Mouse (Mus musculus) liver, embryonic 11.5 days (tissue): ENCODE measurements at regions not wholly inside any gene's neighbourhood (a gene's known extent, or its start where the extent isn't known, plus 50 kb on each side); places are given as distances from the start of the nearest gene placed in this dataset.
A peak's percentile ranks its signal among the peaks of the same experiment; 100 is the strongest.

Source experiments
- ATAC-seq: fragments of 200-750 bp; cut with Nextera tagmentation; replicated peaks from 2 replicates; pipeline ENCODE4 v1.8.0; 2017; ENCODE audit warnings: moderate number of reproducible peaks, mild to moderate bottlenecking, moderate TSS enrichment, moderate library complexity; ENCODE audit not compliant: low FRiP score
- DNase-seq: peaks from one replicate; pipeline ENCODE4 v3.0.0-alpha.2; 2017; ENCODE audit warnings: low spot score
- H3K27ac ChIP-seq: fragments of 300-500 bp; sonication (generic); 2 replicates; pipeline ENCODE4 v1.5.1; 2014; ENCODE audit warnings: mild to moderate bottlenecking, low read depth, low read length, control low read depth
- H3K27me3 ChIP-seq: fragments of 300-500 bp; sonication (generic); replicated peaks from 2 replicates; pipeline ENCODE4 v1.6.1; 2014; ENCODE audit warnings: low read length, mixed read lengths; ENCODE audit not compliant: control insufficient read depth, insufficient read depth
- H3K36me3 ChIP-seq: fragments of 300-500 bp; sonication (generic); 2 replicates; pipeline ENCODE4 v1.6.1; 2014; ENCODE audit warnings: mild to moderate bottlenecking, low read length, moderate library complexity, mixed read lengths; ENCODE audit not compliant: control insufficient read depth, insufficient read depth
- H3K4me1 ChIP-seq: fragments of 300-500 bp; sonication (generic); replicated peaks from 2 replicates; pipeline ENCODE4 v1.6.1; 2014; ENCODE audit warnings: low read length, mixed read lengths; ENCODE audit not compliant: control insufficient read depth, insufficient read depth
- H3K4me2 ChIP-seq: fragments of 300-500 bp; sonication (generic); 2 replicates; pipeline ENCODE4 v1.6.1; 2014; ENCODE audit warnings: mild to moderate bottlenecking, control low read depth, moderate library complexity
- H3K4me3 ChIP-seq: fragments of 300-500 bp; sonication (generic); 2 replicates; pipeline ENCODE4 v1.5.1; 2014; ENCODE audit warnings: low read depth, low read length, control low read depth
- H3K9ac ChIP-seq: fragments of 300-500 bp; sonication (generic); 2 replicates; pipeline ENCODE4 v1.6.1; 2014; ENCODE audit warnings: low read depth, low read length, control low read depth
- H3K9me3 ChIP-seq: fragments of 300-500 bp; sonication (generic); 2 replicates; pipeline ENCODE4 v1.6.1; 2016; ENCODE audit warnings: low read length, inconsistent platforms, mixed read lengths; ENCODE audit not compliant: control insufficient read depth
- WGBS: fragments of 180-500 bp; shearing (Covaris S2); extraction: QIAGEN DNeasy Blood & Tissue Kit; methylation state at CpG from one replicate; pipeline ENCODE4 v1.1.7; 2014; 5-methylcytosine and 5-hydroxymethylcytosine counted together

- 66% methylated on average over 4 of the region's 4 CpGs for WGBS
- ATAC-seq (peak; percentile 36; the same call in 1 of the 2 replicates), DNase-seq (no peak)
- no peak overlapping the region for H3K4me3 ChIP-seq
- H3K27ac ChIP-seq = peak overlapping the region; percentile 34; the same call in 1 of the 2 replicates
- no peaks in the 10 kb centered on the region for H3K9me3 ChIP-seq
- no peaks in the 10 kb centered on the region for H3K36me3 ChIP-seq
- H3K4me1 ChIP-seq = no peaks in the 10 kb centered on the region
- no peak overlapping the region for H3K9ac ChIP-seq
- H3K4me2 ChIP-seq = no peak overlapping the region
- H3K27me3 ChIP-seq = no peaks in the 10 kb centered on the region
Observed at GRCm38 (mm10) chr8:46386553-46386952, 84.3 kb upstream of the Acsl1 start.

DNA sequence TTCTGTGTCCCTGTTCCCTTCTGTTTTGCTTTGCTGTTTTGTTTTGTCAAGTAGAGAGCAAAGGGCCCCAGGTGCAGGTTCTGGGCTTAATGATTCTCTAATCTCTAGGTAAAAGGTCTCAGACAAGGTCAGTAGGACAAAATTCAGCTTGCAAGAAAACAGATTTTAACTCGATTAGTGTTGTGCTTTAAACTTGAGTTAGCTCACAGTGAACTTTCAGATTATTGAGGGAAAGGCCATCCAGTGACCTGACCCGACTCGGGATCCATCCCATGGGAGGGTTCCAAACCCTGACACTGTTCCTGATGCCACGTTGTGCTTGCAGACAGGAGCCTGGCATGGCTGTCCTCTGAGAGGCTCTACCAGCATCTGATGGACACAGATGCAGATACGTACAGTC lies 83.8 kb upstream of the Acsl1 start:
- H3K9me3 ChIP-seq = no peaks in the 10 kb centered on the region
- 63% methylated on average over 5 of the region's 5 CpGs for whole genome bisulfite sequencing
- H3K36me3 ChIP-seq = no peaks in the 10 kb centered on the region

DNA sequence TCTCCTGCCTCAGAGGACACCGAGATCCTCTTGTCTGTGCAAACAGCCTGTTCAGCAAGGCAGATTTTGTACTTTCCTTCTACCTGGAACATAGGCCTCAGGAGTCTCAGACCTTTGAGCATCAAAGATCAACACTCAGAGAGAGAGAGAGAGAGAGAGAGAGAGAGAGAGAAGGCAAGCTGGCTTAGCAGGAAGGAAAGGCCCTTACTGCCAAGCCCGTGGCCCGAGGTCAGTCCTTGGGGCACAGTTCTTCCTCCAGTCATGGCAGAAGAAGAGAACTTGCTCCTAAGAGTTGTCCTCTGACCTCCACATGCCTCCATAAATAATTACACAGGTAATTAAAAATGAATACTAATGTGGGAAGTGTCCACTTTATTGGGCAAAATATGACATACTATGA lies 82.4 kb upstream of the Acsl1 start:
- H3K9ac ChIP-seq = no peak overlapping the region
- no peaks in the 10 kb centered on the region for H3K27me3 ChIP-seq
- H3K27ac ChIP-seq = no peak overlapping the region
- no peaks in the 10 kb centered on the region for H3K36me3 ChIP-seq
- 78% methylated on average over 3 of the region's 3 CpGs for whole genome bisulfite sequencing
- H3K4me3 ChIP-seq = no peak overlapping the region
- DNase-seq (no peak), ATAC-seq (no peak)
- no peaks in the 10 kb centered on the region for H3K9me3 ChIP-seq
- H3K4me2 ChIP-seq = no peak overlapping the region
- no peaks in the 10 kb centered on the region for H3K4me1 ChIP-seq

More for the DNA sequence above, 83.8 kb upstream of the Acsl1 start:
- Histone ChIP-seq H3K27ac (peak overlapping the region; percentile 34; the same call in 1 of the 2 replicates), H3K4me2 (no peak overlapping the region), H3K4me1 (no peaks in the 10 kb centered on the region), H3K4me3 (no peak overlapping the region), H3K27me3 (no peaks in the 10 kb centered on the region), H3K9ac (no peak overlapping the region)
- DNase-seq = no peak
- ATAC-seq = no peak

GRCm38 (mm10) chr8:46390431-46390830 lies 80.4 kb upstream of the Acsl1 start:
- no peak for ATAC-seq
- Histone ChIP-seq H3K9me3 (no peaks in the 10 kb centered on the region), H3K4me1 (no peaks in the 10 kb centered on the region), H3K27ac (no peak overlapping the region), H3K4me3 (no peak overlapping the region), H3K9ac (no peak overlapping the region), H3K27me3 (no peaks in the 10 kb centered on the region), H3K4me2 (no peak overlapping the region), H3K36me3 (no peaks in the 10 kb centered on the region)
- no peak for DNase-seq
- WGBS = 82% methylated on average over 6 of the region's 6 CpGs

- Histone ChIP-seq H3K4me1 (no peaks in the 10 kb centered on the region), H3K9me3 (no peaks in the 10 kb centered on the region), H3K27me3 (no peaks in the 10 kb centered on the region), H3K36me3 (no peaks in the 10 kb centered on the region), H3K4me3 (no peak overlapping the region), H3K4me2 (no peak overlapping the region), H3K27ac (no peak overlapping the region), H3K9ac (no peak overlapping the region)
- ATAC-seq (no peak), DNase-seq (no peak)
- 81% methylated on average over 6 of the region's 6 CpGs for WGBS
Observed at GRCm38 (mm10) chr8:46391678-46392077, 79.2 kb upstream of the Acsl1 start.

DNA sequence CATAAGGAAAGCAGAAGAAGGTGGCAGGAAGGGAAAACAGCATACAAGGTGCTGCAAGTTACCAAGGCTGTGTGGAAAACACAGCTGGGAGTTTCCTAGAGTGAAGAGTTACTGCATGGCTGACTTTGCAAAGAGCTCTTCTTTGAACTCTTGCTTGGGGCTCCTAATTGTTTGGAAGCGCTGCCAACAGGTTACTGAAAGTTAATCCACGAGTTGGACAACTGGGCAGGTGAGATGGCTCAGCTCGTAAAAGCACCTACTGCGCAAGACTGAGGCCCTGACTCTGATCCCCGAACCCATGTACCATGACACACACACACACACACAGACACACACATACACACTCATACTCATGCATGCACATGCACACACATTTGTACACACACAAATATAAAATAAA lies 77.5 kb upstream of the Acsl1 start:
- Histone ChIP-seq H3K4me2 (no peak overlapping the region), H3K9ac (no peak overlapping the region), H3K4me3 (no peak overlapping the region), H3K27ac (no peak overlapping the region), H3K36me3 (no peaks in the 10 kb centered on the region), H3K4me1 (no peaks in the 10 kb centered on the region), H3K27me3 (no peaks in the 10 kb centered on the region), H3K9me3 (no peaks in the 10 kb centered on the region)
- ATAC-seq (no peak), DNase-seq (no peak)
- 87% methylated on average over 5 of the region's 5 CpGs for WGBS

GRCm38 (mm10) chr8:46394750-46395149 lies 76.1 kb upstream of the Acsl1 start:
- Histone ChIP-seq H3K4me2 (no peak overlapping the region), H3K4me1 (no peaks in the 10 kb centered on the region), H3K9ac (no peak overlapping the region), H3K4me3 (no peak overlapping the region), H3K27me3 (no peaks in the 10 kb centered on the region), H3K9me3 (no peaks in the 10 kb centered on the region), H3K27ac (no peak overlapping the region), H3K36me3 (no peaks in the 10 kb centered on the region)
- ATAC-seq (no peak), DNase-seq (no peak)
- 78% methylated on average over 5 of the region's 5 CpGs for WGBS

GRCm38 (mm10) chr8:46395348-46395747 lies 75.5 kb upstream of the Acsl1 start:
- Histone ChIP-seq H3K9ac (no peak overlapping the region), H3K9me3 (no peaks in the 10 kb centered on the region), H3K27me3 (no peaks in the 10 kb centered on the region), H3K36me3 (no peaks in the 10 kb centered on the region), H3K4me2 (no peak overlapping the region), H3K27ac (no peak overlapping the region), H3K4me1 (no peaks in the 10 kb centered on the region), H3K4me3 (no peak overlapping the region)
- WGBS = 71% methylated on average over 1 of the region's 1 CpGs
- no peak for ATAC-seq
- DNase-seq = no peak

GRCm38 (mm10) chr8:46397081-46397480 lies 73.8 kb upstream of the Acsl1 start:
- H3K36me3 ChIP-seq = no peaks in the 10 kb centered on the region
- H3K27me3 ChIP-seq = no peaks in the 10 kb centered on the region
- DNase-seq (no peak), ATAC-seq (no peak)
- no peak overlapping the region for H3K27ac ChIP-seq
- H3K4me3 ChIP-seq = no peak overlapping the region
- no peaks in the 10 kb centered on the region for H3K9me3 ChIP-seq
- no peak overlapping the region for H3K4me2 ChIP-seq
- WGBS = 55% methylated on average over 2 of the region's 2 CpGs
- no peaks in the 10 kb centered on the region for H3K4me1 ChIP-seq
- H3K9ac ChIP-seq = no peak overlapping the region
